Mouse (Mus musculus) kidney, embryonic 14.5 days (tissue): ENCODE measurements around the gene Taf3. TPM values are rescaled to one million over a fixed set of nuclear protein-coding genes. Genes with fewer than 3 reads are reported as not detected.

Experiments
- polyA plus RNA-seq: library from polyadenylated mRNA; unstranded; fragments of >200 nt; fragmentation: Nextera tagmentation; extraction: Ambion mirVana; gene quantifications from 2 replicates; pipeline ENCODE4 v1.2.1, GENCODE M21; 2014

Gene Taf3
- polyA plus RNA-seq, 1 experiment from 2014 or later = 18.5 TPM

Other genes starting within 250 kb of the Taf3 start
- gene 4930412O13Rik, start 167.3 kb downstream of the Taf3 start, polyA plus RNA-seq = 3.7 and 4.4 TPM in 2 replicates
- gene 9230102O04Rik, start 159.1 kb downstream of the Taf3 start, polyA plus RNA-seq = 5.0 and 6.4 TPM in 2 replicates
- gene Gata3, start 158.6 kb downstream of the Taf3 start, polyA plus RNA-seq = 59.7 and 87.4 TPM in 2 replicates
- 703 and 779 TPM in 2 replicates for gene Atp5c1, start 31.9 kb upstream of the Taf3 start, polyA plus RNA-seq
- gene Kin, start 32.0 kb upstream of the Taf3 start, polyA plus RNA-seq = 29.9 and 37.9 TPM in 2 replicates
- 0.61 and 0.87 TPM in 2 replicates for gene Itih2, start 82.8 kb upstream of the Taf3 start, polyA plus RNA-seq
- gene Itih5, start 105.0 kb upstream of the Taf3 start, polyA plus RNA-seq = 2.5 and 3.9 TPM in 2 replicates